Mouse (Mus musculus) kidney, postnatal 14 days (tissue): ENCODE measurements around the gene Odc1.
"Not testable (repeated sequence)": the region's sequence is repeated elsewhere in the genome, so short reads cannot be mapped to it uniquely, and the experiment has no call there.

Source experiments
- DNase-seq: peaks from one replicate; pipeline ENCODE4 v3.0.0; 2022; ENCODE audit warnings: mixed read lengths

The Odc1 gene

DNA sequence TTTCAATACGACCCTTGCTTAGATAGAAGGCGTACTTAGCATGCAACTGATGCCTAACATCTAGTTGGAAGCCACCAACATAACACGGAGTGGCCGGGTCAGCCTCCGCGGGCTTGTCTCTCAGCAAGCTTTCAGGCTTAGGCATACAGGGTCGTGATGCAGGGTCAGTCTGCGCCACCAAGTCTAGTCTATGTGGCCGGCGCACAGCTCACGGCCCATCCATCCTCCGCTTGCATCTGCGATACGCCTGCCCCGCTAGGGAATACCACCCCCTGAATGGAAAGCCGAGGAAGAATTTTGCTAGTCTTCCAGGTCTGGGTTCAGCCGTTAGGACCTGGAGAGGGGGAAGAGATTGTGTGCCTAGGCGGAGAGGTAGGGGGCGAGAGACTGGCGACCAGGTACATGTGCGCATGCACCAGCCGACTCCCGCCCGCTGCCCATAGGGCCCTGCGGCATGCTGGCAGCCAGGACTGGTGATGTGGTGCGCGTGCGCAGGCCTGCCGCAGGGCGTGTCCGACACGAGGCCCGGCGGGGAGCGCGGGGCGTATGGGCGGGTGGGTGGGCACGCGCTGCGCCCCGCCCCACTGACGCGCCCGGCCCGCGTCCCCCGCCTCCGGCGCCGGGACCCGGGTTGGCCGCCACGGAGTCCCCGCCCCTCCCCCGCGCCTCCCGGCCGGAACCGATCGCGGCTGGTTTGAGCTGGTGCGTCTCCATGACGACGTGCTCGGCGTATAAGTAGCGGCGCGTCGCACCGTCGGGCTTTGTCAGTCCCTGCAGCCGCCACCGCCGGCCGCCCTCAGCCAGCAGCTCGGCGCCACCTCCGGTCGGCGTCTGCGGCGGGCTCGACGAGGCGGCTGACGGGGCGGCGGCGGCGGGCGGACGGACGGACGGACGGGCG lies at the start of gene Odc1:
Gene Odc1 (plus strand): TSS at position 586 of the 898 bp plus-strand sequence.
- peak; percentile 99 for DNase-seq

DNA sequence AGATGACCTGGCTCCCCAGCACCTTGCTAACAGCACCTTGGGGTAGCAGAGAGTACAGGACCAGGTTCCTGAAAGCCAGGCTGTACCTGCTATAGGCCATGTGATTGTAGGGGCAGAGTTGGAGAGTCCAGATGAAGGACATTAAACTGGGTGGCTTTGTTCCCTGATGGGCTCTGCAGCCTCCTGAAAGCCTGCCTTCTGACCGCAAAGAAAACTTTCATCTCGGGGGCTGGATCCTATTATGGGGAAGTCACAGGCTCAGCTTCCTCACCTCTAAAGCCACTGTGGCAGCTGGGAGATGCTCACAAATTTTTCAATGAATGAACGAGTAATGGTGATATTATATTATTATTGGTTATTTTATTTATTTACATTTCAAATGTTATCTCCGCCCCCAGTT lies 49.8 kb upstream of the Odc1 start:
- no peak for DNase-seq

DNA sequence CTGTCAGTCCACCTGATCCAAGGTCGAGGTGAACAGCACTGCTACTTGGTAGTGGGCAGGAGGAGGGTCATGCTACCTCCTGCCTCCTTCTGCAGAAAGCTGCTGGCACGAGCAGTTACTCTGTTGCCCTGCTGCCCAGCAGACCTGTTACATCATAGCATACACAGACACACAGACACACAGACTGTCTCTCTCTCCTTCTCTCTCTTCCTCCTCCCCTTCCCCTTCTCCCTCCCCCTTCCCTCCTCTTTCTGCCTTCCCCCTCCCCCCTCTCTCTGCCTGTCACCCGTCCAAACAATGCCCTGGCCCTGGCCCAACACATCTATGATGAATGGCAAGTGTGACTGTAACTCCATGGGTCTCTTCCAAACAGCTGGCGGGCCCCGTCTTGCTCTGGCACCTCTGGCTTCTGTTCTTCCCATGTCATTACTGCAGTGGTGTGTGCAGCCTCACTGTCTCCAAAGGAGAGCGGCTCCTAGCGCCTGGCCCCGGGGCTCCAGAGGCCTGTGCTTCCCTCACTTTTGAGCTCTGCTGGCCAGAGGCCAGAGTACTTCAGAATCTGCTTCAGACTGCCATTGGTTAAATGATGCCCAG lies 48.6 kb upstream of the Odc1 start:
- DNase-seq: peak; percentile 74

DNA sequence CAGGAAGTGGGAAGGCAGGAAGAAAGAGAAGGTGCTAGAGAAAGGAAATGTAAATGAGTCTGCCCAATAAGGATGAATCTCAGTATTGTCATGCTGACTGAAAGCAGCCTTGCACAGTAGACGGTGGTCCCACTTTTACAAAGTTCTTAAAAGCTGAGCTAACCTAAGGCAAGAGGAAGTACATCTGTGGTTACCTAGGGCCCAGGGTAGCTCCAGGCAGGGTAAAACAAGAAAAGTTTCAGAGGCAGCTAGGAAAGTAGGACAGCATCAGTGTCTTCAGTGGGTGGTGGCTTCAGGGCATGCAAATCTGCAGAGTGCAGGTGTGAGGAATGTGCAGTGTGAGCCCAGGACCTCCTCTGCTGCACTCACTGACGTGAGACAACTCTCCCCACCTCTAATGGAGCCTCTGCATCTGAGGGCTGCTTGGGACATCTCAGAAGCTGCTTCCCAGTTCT lies 38.9 kb upstream of the Odc1 start:
- DNase-seq: no peak

DNA sequence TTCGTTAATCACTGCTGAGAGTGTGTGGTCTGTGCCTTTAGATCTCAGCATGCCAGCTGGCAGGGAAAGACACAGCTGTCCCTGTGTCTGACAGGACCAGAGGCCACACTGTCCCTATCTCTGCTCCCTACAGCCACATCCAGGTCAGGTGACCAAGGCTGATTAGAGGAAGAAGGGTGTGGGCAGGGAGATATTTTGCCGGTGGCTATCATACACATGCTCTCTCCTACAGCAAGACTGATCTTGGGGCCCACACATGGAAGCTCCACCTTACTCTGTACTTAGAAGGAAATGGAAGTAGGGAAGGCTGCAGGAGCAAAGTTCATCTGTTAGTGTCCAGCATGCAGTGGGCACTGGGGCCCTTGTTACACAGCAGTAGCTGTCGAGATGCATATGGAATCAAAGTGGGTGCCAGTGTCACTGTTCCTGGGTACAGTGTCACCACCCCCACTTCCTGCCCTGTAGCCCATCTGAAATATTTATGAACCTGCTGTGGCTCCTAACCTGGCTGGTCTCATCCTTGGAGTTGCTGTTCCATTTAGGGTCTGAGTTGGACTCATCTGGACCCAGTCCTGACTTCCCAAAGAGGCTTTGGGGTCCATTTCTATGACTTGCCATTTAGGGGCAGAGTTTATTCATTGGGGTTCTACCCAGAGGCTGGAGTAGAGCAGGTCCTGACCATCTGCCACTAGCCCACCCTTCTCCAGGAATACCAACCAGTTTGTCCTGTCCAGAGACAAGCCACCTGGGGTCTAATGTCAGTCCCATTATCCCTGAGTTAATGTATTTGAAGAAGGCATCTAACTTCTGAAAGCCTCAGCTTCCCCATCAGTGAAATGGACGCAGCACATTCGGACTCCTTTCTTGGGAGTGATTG lies 38.2 kb upstream of the Odc1 start:
- no peak for DNase-seq

DNA sequence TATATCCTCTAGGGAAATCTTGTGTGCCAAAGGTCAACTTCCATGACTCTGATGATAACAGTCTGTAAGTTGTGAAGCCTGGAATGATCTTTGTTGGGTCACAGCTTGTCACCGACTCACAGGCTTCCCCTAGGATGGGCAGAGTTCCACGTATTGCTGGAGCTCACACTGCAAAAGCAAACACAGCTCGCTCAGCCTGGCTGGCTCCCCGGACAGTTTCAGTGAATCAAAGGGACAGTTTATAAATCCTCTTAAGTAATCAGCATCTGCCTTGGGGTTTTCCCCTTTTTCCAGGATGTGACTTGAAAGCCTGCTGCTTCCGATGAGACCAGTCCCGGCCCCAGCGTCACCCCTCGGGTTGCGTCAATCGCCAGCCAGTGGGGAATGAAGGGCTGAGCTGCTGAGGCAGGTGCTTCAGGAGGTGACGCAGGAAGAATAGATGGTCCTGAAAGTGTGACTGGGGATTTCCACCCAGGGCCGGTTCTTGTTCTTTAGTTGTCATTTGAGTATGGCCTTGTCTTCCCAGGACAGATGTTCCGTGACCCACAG lies 37.5 kb upstream of the Odc1 start:
- peak; percentile 63 for DNase-seq

DNA sequence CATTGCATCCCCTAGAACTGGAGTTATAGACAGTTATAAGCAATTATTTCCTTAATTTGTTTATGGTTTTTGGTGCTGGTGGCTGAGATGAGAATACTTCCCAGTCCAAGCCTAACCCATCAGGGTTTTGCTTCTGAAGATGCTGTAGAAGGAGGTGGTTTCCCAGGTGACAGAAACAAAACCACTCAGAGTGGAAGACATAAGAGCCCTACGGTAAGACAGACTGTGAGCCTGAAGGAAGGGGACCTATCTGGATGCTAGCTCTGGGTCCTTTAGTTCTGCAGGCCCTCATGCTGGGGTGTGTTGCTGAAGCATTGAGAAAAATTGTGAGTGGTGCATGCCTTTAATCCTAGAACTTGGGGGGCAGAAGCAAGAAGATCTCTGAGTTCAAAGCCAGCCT lies 35.3 kb upstream of the Odc1 start:
- no peak for DNase-seq

DNA sequence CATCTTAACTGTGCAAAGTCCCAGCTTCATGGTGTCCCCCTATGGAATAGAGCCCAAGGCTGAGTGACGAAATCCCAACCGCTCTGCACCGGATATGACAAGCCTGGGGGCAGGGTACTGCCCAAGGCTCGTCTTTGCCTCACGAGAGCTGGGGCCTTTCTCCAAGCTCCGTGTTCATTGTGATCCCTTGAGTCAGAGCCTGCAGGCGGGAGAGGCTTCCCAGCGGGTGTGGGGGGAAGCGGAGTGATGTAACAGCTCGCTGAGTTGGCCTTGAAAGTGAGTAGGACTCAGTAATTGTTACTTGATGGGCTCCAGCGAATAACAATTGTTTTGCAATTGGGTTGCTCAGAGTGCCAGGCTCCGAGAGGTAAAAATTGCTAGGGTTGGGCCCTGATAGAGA lies 34.4 kb upstream of the Odc1 start:
- no peak for DNase-seq

DNA sequence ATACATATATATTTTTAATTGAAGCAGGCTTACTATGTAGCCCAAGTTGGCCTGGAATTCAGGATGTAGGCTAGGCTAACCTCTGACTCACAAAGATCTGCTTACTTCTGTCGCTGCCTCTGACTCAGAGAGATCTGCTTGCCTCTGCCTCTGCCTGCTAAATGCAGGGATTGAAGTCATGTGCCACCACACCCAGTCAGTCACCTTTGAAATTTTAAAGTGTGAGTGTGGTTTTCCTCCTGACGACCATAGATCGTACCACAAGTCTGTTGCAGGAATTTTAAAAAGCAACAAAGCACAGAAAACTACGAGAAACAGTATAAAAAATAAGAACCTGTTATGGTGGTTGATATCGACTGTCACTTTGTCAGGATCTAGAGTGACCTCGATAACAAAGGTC lies 33.6 kb upstream of the Odc1 start:
- DNase-seq: no peak

DNA sequence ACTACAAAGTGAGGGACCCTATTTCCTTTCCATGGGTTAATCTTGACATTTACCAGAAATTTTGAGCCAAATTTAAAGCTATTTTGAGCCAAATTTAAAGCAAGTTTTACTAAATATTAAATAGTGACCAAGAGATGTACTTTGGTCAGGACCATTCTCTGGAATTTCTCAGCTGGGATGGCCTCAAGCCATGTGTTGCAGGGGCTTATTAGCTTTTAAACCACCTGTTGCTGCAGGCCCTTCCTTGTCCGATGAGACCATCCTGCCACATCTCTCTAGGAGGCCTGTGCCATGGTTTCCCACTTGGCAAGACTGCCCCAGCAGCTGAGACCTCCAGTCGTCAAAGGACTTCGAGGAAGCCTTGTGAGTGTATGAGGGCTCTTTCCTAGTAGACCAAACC lies 15.4 kb upstream of the Odc1 start:
- DNase-seq: no peak

DNA sequence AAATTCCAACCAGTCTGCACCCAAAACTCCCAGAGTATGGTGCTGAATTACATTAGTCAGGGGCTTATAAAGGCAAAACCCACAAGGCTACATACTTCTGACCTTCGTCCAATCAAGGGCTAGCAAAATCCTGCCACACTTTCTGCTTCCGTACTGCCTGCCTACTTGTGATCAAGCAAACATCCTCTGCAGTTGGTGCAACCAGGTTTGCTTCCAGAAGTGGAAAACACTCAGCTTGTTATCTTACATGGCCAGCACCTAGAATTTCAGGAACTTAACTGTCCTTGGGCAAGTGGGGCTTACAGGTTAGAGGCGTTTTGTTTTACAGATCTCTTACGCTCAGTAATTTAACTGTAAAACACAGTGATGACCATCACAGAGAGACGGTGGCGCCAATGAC lies 14.9 kb upstream of the Odc1 start:
- DNase-seq: no peak

DNA sequence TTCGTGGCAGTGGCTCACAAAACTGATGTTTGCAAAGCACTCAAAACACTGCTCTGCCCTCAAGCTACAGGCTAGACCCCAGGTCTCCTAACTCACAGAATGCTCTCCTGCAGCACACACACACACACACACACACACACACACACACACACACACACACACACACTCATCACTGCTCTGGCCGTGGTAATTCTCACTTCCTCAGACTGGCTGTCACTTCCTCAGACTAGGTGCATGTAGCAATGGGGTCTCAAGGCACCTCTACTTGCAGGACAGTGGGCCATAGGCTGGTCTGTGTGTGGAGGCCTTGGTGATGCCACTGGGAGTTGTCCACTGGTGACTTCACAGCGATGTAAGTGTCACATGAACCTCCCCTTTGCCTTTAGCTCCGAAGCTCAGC lies 13.8 kb upstream of the Odc1 start:
- DNase-seq: no peak

DNA sequence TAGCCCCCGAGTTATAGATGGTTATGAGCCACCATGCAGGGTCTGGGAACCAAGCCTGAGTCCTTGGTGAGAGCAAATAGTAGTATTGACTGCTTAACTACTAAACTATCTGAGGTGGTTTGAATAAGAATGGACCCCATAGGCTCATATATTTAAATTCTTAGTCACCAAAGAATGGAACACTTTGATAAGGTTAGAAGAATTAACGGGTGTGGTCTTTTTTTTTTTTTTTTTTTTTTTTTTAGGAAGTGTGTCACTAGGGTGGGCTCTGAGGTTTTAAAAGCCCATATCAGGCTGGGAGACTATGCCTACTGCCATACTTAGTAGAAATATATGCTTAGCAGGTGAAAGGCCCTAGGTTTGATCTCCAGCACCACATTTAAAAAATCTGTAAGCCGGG lies 8.4 kb upstream of the Odc1 start:
- no peak for DNase-seq

DNA sequence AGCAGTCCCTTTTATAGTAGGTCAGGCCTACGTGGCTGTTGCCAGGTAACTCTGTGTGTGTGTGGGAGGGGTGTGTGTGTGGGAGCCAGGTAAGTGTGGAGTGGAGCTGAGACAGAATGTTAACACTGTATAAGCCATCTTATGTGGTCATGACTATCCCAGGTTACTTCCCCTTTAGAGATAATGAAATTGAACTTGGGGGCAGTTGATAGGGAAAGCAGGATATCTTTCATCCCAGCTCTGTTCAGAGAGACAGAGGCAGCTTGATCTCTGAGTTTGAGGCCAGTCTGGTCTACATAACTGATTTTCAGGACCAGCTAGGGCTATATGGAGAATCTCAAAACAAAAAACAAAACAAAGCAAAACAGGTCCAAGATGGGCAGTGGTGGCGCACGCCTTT lies 7.4 kb upstream of the Odc1 start:
- no peak for DNase-seq

DNA sequence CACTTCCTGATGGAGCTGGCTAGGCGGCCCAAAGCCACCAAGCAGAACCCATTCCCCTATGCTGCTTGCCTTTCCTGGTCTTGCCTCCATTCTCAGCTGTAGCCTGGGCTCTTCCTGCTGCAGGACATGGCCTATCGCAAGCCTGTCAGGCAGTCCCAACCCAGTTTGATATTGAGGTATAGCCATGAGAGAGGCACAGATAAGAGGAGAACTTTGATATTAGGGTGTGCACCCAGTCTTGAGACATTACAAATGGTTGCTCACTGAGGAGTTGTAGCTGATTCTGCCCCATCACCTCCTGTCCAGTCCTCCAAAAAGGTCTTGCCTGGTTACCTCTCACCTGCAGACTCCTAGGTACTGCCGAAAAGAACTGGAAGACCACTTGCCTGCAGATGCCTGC lies 6.5 kb upstream of the Odc1 start:
- no peak for DNase-seq

DNA sequence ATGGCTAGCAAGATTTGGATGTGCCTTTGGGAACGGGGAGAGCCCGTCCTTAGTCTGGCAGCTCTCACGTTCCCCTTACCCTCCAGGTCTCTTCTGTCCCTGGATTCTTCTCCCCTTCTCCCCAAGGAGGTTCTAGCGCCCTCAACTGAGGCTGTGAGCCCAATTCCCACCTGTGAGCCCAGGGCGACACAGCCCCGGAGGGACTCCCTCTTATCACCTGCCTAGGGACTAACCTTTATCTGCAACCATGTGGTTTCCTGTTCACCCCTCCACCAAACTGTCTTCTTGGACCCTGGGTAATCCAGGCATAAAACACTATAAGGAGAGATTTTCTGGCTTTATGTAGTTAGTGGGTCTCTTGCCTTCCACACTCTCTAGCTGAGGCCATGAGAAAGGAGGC lies 5.6 kb upstream of the Odc1 start:
- no peak for DNase-seq

DNA sequence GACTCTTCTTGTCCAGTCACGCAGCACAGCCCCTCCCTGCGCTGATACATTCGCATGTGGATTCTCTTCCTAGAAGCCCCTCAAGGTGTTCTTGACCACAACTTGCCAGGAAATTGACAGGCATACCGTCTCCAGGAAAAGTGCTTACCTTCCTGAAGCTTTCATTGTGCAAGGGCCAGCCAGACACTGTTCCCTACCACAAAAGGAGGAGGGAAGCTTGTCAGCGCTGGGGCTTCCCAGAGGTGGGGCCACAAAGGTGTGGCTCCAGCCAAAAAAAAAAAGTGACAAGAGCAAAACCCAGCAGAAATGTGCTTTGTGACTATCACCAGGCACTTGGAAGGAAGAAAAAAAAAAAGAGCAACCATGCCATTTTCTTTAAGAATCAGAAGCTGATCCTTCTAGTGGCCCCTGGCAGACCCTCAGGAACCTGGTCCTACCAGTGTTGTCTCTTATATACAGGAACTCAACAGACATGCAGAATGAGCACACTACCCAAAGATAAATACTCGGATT lies 4.5 kb upstream of the Odc1 start:
- no peak for DNase-seq

DNA sequence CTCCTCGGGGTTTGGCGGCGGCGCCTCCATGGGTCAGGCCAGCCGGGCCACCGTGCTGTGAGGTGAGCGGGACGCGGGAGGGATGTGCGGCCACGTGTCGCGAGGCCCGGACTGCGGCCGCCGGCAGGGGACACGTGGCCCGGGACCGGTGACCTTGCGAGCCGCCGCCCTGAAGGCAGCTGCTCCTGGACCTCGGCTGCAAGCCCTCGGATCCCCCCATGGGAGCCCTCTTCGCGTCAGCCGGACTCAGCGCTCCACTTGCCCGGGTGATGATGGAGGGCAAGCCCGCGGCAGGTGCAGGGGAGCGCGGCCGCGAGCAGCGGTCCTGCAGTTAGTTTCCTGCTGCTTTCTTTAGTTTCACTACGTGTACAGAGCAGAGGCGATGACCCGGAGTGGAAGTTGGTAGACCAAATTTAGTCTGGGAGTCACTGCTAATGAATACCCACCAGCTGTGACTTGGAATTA lies 545 bp downstream of the Odc1 start:
- DNase-seq: no peak

DNA sequence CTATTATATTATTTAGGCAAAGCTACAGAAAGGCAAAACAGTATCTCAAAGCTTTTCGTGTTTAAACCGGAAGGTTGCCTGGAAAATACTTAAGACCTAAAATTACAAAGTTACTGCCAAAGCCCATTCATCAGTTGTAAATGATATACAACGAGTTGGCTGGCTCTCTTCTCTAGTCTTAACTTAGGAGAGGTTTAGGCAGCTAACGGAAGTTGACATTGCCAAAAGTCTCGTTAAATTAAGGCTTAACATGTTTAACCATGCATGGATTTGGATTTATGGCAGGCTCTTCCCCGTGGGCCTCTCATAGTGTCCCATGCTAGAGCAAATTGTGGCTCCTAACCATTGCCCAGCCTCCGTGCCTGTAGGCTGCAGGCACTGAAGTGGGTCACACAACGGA lies 1.3 kb downstream of the Odc1 start:
- peak; percentile 17 for DNase-seq

DNA sequence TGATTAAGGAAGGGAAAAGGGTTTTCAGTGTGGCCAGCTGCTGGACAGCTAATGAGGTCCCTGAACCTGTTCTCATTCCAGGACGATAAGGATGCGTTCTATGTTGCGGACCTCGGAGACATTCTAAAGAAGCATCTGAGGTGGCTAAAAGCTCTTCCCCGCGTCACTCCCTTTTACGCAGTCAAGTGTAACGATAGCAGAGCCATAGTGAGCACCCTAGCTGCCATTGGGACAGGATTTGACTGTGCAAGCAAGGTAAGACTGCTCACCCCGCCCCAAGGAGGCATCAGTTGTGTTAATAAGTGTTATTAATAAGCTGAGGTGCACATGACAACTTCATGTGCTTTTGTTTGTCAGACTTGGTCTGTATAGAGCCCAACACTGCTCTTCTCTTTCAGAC lies 3.0 kb downstream of the Odc1 start:
- DNase-seq: not testable (repeated sequence)

DNA sequence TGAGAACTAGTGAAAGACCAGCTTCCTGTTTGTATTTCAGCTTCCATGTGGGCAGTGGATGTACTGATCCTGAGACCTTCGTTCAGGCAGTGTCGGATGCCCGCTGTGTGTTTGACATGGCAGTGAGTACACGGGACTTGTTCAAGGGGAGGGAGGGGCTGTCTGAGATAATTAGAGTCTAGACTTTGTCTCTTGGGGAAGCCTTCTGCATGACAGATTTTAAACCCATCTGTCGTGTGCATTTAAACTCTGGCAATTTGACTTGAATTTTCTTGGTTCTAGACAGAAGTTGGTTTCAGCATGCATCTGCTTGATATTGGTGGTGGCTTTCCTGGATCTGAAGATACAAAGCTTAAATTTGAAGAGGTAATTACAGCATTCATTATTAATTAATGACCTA lies 3.9 kb downstream of the Odc1 start:
- DNase-seq: no peak

DNA sequence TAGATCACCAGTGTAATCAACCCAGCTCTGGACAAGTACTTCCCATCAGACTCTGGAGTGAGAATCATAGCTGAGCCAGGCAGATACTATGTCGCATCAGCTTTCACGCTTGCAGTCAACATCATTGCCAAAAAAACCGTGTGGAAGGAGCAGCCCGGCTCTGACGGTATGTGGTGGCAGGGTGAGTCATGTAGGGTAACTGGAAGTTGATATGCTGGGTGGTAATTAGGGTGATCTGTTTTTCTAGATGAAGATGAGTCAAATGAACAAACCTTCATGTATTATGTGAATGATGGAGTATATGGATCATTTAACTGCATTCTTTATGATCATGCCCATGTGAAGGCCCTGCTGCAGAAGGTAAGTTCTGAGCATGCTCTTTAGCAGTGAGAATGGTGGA lies 4.8 kb downstream of the Odc1 start:
- not testable (repeated sequence) for DNase-seq
